Mouse (Mus musculus) lung, postnatal 4 days (tissue): ENCODE data around the gene Bmp4.

Source experiments
- DNase-seq, 2 experiments: peaks; one replicate each; pipeline ENCODE4 v3.0.0; 2021

The Bmp4 gene

GRCm38 (mm10) chr14:46390249-46390775 is at the start of gene Bmp4:
Bmp4 (minus strand) TSS chr14:46390669.
- peak; percentile 83 to 89 for DNase-seq

GRCm38 (mm10) chr14:46439461-46440048 is 49.1 kb upstream of the Bmp4 start:
- DNase-seq: peak; percentile 19 to 41

- peak; percentile 23 to 55 for DNase-seq
Observed at GRCm38 (mm10) chr14:46436471-46437090, 46.1 kb upstream of the Bmp4 start.

DNA sequence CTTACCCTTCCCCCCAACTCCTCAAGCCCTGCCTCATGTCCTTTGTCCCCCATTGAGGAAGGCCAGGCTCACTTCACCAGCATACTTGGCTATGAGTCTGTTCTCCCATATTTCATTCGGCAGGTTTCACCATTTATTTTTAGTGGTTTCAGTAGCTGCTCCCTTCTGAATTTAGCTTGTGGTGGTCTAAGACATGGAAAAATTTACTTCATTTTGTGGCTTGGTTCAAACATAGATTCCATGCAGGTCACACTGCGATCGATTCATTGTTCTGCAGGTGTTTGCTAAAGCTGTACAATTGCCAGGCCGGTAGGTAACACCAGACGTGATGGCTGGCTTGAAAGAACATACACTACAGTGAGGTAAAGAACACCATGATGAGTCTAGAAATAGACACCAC is 39.8 kb upstream of the Bmp4 start:
- no peak for DNase-seq

DNA sequence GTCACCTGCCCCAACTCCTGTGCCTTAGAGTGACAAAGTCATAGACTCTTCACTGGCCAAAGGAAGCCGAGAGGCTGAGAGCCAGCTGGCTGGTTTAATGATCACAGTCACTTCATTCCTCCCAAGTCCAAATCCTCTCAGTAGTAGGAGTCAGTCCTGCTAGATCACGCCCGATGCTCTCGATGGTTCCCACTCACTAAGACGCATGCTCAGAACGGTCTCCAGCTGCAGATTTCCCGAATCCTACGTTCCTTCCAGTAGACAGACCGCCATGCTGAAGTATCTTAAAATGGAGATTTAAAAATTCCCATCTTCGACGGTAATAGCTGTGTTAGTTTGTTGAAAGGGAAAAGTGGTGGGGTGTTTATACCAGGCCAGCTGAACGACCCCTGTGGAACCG is 36.8 kb upstream of the Bmp4 start:
- DNase-seq: no peak

GRCm38 (mm10) chr14:46421823-46422222 is 31.4 kb upstream of the Bmp4 start:
- no peak for DNase-seq

- DNase-seq: no peak
Observed at GRCm38 (mm10) chr14:46419269-46419668, 28.8 kb upstream of the Bmp4 start.

DNA sequence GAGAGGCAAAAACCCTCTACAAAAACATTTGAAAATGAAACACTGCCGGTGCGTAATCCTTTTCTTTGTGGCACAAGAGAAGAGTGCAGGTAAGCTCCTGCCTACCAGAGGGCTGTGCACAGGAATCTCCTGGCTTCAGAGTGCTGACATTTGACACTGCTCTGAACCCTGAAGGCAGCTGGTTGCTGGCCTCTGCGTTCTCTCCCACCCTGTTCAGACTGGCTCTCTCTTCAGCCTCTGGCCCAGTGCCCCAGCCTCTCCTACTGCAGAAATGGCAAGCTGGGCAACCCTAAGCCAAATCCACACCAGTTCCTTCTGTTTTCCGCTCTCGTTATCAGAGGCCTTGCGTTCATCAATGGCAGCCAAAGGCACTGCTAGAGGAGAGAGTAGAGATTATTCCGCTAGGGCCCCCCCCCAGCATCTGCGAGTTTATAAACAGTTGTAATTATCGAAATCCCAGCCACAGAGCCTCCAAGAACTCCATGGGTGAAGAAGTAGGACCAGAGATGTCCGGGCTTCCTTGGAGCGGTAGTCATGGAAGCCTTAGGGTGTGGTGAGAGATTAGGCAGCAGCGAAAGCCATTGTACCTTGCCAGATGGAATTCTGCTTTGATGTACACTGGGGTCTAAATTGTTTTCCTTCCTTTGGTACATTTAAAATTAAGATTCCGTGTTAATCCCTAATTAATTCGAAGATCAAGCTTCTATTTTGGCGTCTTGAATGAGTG is 28.1 kb upstream of the Bmp4 start:
- DNase-seq: no peak

GRCm38 (mm10) chr14:46412497-46413000 is 22.1 kb upstream of the Bmp4 start:
- no peak for DNase-seq

DNA sequence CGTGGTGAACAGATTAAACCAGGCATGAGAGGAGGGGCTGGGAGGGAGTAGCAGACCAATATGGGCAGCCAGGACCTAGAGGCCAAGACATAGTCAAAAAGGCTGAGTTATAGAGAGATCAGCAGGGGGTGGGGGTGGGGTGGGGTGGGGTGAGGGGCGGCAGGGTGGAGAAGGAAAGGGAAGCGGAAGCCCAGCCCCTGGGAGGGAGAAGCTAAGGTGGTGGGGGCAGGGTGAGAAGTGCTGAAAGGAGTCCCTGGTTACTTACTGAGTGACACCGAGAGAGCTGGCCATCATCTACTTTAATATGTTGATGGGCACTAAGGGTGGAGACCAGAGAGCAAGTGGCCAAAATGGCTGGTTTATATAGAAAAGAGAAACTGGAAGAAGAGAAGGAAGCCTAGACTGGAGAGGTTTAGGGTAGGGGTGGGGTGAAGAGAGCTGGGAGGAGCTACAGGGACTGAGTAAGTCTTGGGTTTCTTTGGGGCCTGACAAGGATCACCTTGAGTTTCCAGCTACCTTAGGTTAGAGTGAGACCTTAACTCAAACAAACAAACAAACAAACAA is 20.2 kb upstream of the Bmp4 start:
- no peak for DNase-seq

GRCm38 (mm10) chr14:46409016-46409415 is 18.5 kb upstream of the Bmp4 start:
- DNase-seq: peak in 1 of 2 experiments; percentile 28

DNA sequence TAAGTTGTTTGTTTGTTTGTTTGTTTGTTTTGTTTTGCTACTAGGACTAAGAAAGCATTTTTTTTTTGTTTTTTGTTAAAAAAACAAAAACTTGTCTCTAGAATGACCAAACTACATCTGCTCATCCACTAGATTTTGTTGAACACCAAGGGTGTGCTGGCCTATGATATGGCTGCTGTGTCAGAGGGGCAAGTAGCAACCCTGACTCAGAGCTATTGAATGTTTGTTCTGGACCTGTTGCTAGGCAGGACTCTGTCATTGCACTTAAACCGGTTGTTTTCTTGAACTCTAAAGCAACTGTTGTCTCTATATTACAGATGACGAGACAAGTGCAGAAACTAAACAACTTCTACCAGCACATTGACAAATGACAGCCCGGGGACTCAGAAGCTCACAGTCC is 17.9 kb upstream of the Bmp4 start:
- no peak for DNase-seq

- no peak for DNase-seq
Observed at GRCm38 (mm10) chr14:46399925-46400324, 9.5 kb upstream of the Bmp4 start.

DNA sequence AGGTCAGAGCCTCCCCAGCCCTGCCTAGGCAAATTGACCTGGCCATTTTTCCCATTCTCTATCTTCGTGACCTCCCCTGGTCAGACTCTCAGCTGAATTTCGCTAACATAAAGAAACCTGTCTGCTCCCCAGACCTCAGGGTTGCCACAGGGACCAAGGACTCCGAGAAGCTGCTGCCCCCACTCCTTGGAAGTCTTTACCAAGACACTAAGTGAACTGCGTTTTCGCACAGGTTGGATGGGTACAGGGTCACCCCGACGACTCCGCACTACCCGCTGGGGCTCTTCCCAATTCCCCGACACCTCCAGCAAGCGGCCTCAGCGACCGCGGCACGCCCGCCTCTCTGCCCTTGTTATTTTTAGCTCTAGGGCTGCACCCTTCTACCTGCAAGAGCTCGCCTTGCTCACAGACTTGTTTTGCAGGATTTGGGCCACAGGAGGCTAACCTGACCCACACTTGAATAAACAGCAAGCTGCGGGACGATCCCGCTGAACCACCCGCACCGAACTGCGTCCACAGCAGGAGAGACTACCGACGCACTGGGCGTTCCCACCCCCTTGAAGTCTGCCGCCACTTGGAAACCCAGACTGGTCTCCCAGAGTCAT is 7.7 kb upstream of the Bmp4 start:
- peak; percentile 43 to 65 for DNase-seq

DNA sequence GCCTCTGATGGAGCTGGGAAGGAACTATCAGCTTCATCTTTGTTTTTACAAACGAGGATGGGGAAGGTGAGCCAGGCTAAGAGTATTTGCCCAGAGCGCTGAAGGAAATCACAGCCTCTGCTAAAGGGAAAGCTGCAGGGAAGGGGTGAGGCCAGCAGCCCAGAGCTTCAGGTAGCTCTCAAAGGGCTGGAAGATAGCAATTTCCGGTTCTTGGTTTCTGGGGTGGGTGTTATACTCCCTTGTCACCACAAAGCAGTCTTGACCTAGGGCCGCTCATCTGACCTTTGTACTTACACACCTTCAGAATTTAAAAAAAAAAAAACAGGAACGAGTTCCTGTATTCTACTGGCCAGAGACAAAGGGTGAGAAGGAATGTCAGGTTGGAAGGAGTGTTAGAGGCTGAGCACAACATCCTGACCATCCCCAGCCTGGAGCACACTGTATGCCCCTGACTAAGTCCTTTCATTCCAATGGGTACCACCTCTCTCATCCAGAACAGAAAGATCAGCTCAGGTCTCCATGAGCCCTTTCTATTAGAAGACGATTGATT is 1.2 kb upstream of the Bmp4 start:
- no peak for DNase-seq

GRCm38 (mm10) chr14:46389438-46390248 is 826 bp downstream of the Bmp4 start:
- DNase-seq: no peak

GRCm38 (mm10) chr14:46388636-46389035 is 1.8 kb downstream of the Bmp4 start:
- DNase-seq: peak; percentile 77 to 85

GRCm38 (mm10) chr14:46387821-46388481 is 2.5 kb downstream of the Bmp4 start:
- DNase-seq: peak; percentile 76 to 85

DNA sequence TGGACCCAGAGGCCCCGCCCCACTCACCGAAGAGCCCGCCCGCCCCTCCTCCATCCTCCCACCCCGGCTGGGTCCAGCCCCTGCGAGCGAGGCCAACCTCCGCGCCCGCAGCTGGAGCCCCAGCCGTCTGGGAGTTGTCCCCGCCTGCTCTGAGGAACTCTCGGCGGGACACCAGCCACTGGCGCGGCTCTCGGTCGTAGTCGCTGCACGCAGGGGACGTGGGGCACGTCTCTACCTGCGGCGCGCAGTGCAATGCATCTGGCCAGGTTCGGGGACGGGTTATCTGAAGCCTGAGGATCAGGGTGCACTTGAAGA is 3.2 kb downstream of the Bmp4 start:
- DNase-seq: peak; percentile 91 to 96

DNA sequence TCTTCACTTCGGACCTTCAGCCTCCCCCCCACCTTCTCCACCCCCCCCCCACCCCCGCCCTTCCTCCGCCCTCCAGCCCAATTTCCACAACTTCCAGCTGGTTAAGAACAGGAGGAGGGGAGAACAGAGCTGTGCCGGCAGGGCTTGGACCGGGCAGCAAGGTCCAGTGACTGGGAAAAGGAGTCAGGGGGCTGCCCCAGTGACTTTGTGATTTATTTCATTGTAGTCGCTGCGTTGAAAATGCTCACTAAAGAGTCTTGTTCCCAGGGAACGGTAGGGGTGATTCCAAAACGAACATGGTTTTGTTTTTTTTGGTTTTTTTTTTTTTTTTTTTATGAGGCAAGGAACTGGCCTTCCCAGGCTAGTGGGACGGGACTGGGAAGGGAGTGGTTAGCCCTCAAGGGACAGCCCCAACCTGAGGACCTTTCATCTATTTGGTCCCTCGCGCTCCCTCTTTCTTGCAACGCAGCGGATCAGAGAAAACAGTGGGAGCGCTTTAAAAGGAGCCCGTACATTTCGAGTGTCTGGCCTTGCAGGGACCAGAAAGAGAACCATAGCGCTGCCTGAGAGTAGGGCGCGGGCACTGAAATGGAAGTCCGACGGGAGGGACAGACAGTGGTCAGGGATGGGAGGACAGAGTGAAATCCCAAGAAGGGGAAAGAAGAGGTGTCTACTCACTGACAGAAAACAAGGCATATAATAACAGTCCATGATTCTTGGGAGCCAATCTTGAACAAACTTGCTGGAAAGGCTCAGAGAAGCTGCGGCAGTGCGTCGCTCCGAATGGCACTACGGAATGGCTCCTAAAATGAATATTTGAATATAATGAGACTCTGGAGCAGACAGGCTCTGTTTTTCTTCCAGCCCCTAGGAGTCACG is 3.8 kb downstream of the Bmp4 start:
- DNase-seq: peak in 1 of 2 experiments; percentile 49
